Mouse (Mus musculus): Measurements from ENCODE around the gene Slc26a9. TPM values are rescaled to one million over a fixed set of nuclear protein-coding genes. Genes with fewer than 3 reads are reported as not detected.

The Slc26a9 gene
- polyA plus RNA-seq, 1 experiment from 2014 or later = 10.9 TPM

GRCm38 (mm10) chr1:131759667-131760427 lies 16.0 kb downstream of the Slc26a9 start:
- WGBS = 46% methylated on average over 9 of the region's 9 CpGs
- Histone ChIP-seq H3K4me1 (ENCODE audit: insufficient read depth, low read depth, low read length) (peaks cover 10% of the 10 kb centered on the region; the same call in 1 of the 2 replicates), H3K4me3 (ENCODE audit: low read depth, low read length) (no peak overlapping the region), H3K27me3 (replicated peaks; ENCODE audit: insufficient read depth, low read length) (no peaks in the 10 kb centered on the region), H3K27ac (ENCODE audit: low read length) (no peak overlapping the region), H3K9ac (replicated peaks; ENCODE audit: low read depth) (no peak overlapping the region), H3K9me3 (ENCODE audit: low read length) (no peaks in the 10 kb centered on the region), H3K4me2 (replicated peaks; ENCODE audit: low read depth, low read length) (no peak overlapping the region), H3K36me3 (ENCODE audit: insufficient read depth, low read length) (no peaks in the 10 kb centered on the region)
- DNase-seq (ENCODE audit: low spot score) (peak; percentile 57), ATAC-seq (no peak)
- TF ChIP-seq CTCF (IDR thresholded peaks at IDR 0.05) = no peak
- no peak for TF ChIP-seq EP300 (IDR thresholded peaks at IDR 0.05)

GRCm38 (mm10) chr1:131760428-131760820 lies 16.6 kb downstream of the Slc26a9 start:
- H3K9me3 ChIP-seq (ENCODE audit: low read length) = no peaks in the 10 kb centered on the region
- no peak overlapping the region for H3K9ac ChIP-seq (replicated peaks; ENCODE audit: low read depth)
- WGBS = 72% methylated on average over 3 of the region's 3 CpGs
- H3K4me2 ChIP-seq (replicated peaks; ENCODE audit: low read depth, low read length) = no peak overlapping the region
- no peak for ATAC-seq
- H3K36me3 ChIP-seq (ENCODE audit: insufficient read depth, low read length) = no peaks in the 10 kb centered on the region
- H3K27ac ChIP-seq (ENCODE audit: low read length) = no peak overlapping the region
- H3K4me3 ChIP-seq (ENCODE audit: low read depth, low read length) = no peak overlapping the region
- no peak for DNase-seq (ENCODE audit: low spot score)
- H3K4me1 ChIP-seq (ENCODE audit: insufficient read depth, low read depth, low read length) = peaks cover 10% of the 10 kb centered on the region; the same call in 1 of the 2 replicates
- no peaks in the 10 kb centered on the region for H3K27me3 ChIP-seq (replicated peaks; ENCODE audit: insufficient read depth, low read length)
- TF ChIP-seq EP300 (IDR thresholded peaks at IDR 0.05) = no peak
- TF ChIP-seq CTCF (IDR thresholded peaks at IDR 0.05) = no peak

GRCm38 (mm10) chr1:131761079-131761831 lies 17.4 kb downstream of the Slc26a9 start:
- Histone ChIP-seq H3K4me1 (ENCODE audit: insufficient read depth, low read depth, low read length) (peaks cover 10% of the 10 kb centered on the region; the same call in 1 of the 2 replicates), H3K9ac (replicated peaks; ENCODE audit: low read depth) (no peak overlapping the region), H3K9me3 (ENCODE audit: low read length) (no peaks in the 10 kb centered on the region), H3K4me2 (replicated peaks; ENCODE audit: low read depth, low read length) (no peak overlapping the region), H3K27me3 (replicated peaks; ENCODE audit: insufficient read depth, low read length) (no peaks in the 10 kb centered on the region), H3K27ac (ENCODE audit: low read length) (0 out of 2 replicates have a peak overlapping the region, but pooled peaks have one; percentile 26), H3K36me3 (ENCODE audit: insufficient read depth, low read length) (no peaks in the 10 kb centered on the region), H3K4me3 (ENCODE audit: low read depth, low read length) (no peak overlapping the region)
- 56% methylated on average over 13 of the region's 13 CpGs for WGBS
- no peak for TF ChIP-seq CTCF (IDR thresholded peaks at IDR 0.05)
- peak; percentile 54 for TF ChIP-seq EP300 (IDR thresholded peaks at IDR 0.05)
- DNase-seq (ENCODE audit: low spot score) = peak; percentile 94
- peak; percentile 73 for ATAC-seq

GRCm38 (mm10) chr1:131763683-131764082 lies 19.9 kb downstream of the Slc26a9 start:
- no peaks in the 10 kb centered on the region for H3K36me3 ChIP-seq (ENCODE audit: insufficient read depth, low read length)
- ATAC-seq (no peak), DNase-seq (ENCODE audit: low spot score) (peak; percentile 34)
- TF ChIP-seq CTCF (IDR thresholded peaks at IDR 0.05) (peak; percentile 38), EP300 (IDR thresholded peaks at IDR 0.05) (no peak)
- WGBS = 44% methylated on average over 9 of the region's 9 CpGs
- no peak overlapping the region for H3K27ac ChIP-seq (ENCODE audit: low read length)
- no peak overlapping the region for H3K4me2 ChIP-seq (replicated peaks; ENCODE audit: low read depth, low read length)
- no peaks in the 10 kb centered on the region for H3K27me3 ChIP-seq (replicated peaks; ENCODE audit: insufficient read depth, low read length)
- H3K4me1 ChIP-seq (ENCODE audit: insufficient read depth, low read depth, low read length) = peaks cover 10% of the 10 kb centered on the region; the same call in 1 of the 2 replicates
- no peaks in the 10 kb centered on the region for H3K9me3 ChIP-seq (ENCODE audit: low read length)
- H3K4me3 ChIP-seq (ENCODE audit: low read depth, low read length) = no peak overlapping the region
- no peak overlapping the region for H3K9ac ChIP-seq (replicated peaks; ENCODE audit: low read depth)

GRCm38 (mm10) chr1:131764581-131765338 lies 20.9 kb downstream of the Slc26a9 start:
- no peak overlapping the region for H3K9ac ChIP-seq (replicated peaks; ENCODE audit: low read depth)
- H3K27me3 ChIP-seq (replicated peaks; ENCODE audit: insufficient read depth, low read length) = no peaks in the 10 kb centered on the region
- H3K36me3 ChIP-seq (ENCODE audit: insufficient read depth, low read length) = no peaks in the 10 kb centered on the region
- peak; percentile 91 for ATAC-seq
- WGBS = 34% methylated on average over 8 of the region's 8 CpGs
- no peaks in the 10 kb centered on the region for H3K9me3 ChIP-seq (ENCODE audit: low read length)
- TF ChIP-seq EP300 (IDR thresholded peaks at IDR 0.05) (peak; percentile 89), CTCF (IDR thresholded peaks at IDR 0.05) (no peak)
- peak overlapping the region; percentile 59 for H3K27ac ChIP-seq (ENCODE audit: low read length)
- H3K4me1 ChIP-seq (ENCODE audit: insufficient read depth, low read depth, low read length) = peaks cover 10% of the 10 kb centered on the region; the same call in 1 of the 2 replicates
- no peak overlapping the region for H3K4me2 ChIP-seq (replicated peaks; ENCODE audit: low read depth, low read length)
- no peak overlapping the region for H3K4me3 ChIP-seq (ENCODE audit: low read depth, low read length)
- peak; percentile 94 for DNase-seq (ENCODE audit: low spot score)

All from lung, postnatal 0 days (tissue).